Mouse (Mus musculus) megakaryocyte, embryonic 14.5 days (primary cell): ENCODE data around the gene Thoc3.

Experiments used
- FLI1 ChIP-seq: IDR thresholded peaks from 2 replicates; pipeline ENCODE4 v1.6.1; 2012; ENCODE audit warnings: low read length, inconsistent platforms, mixed read lengths
- GATA1 ChIP-seq: IDR thresholded peaks from 3 replicates; pipeline ENCODE4 v1.6.1; 2012; ENCODE audit warnings: mixed read lengths, low read length, inconsistent platforms, borderline replicate concordance

DNA sequence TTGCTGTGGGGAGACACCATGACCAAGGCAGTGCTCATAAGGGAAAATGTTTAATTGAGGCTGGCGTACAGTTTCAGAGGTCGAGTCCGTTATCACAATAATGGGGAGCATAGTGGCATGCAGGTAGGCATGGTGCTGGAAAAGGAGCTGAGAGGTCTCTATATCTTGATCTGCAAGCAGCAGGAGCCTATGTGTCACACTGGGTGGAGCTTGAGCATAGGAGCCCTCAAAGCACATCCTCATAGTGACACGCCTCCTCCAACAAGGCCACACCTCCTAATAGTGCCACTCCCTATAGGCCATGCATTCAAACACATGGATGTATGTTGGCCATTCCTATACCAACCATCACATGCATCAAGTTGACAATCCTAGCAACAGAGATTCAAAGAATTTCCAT is 53.6 kb downstream of the Thoc3 start:
- TF ChIP-seq GATA1: no peak
- TF ChIP-seq FLI1: no peak
